Mouse (Mus musculus) thymus, postnatal 10 days (tissue): ENCODE measurements around the gene Snx18.

Experiments
- DNase-seq, 2 experiments: peaks; one replicate each; pipeline ENCODE4 v3.0.0; 2021; ENCODE audit warnings: low spot score in 2 of 2

Gene Snx18

DNA sequence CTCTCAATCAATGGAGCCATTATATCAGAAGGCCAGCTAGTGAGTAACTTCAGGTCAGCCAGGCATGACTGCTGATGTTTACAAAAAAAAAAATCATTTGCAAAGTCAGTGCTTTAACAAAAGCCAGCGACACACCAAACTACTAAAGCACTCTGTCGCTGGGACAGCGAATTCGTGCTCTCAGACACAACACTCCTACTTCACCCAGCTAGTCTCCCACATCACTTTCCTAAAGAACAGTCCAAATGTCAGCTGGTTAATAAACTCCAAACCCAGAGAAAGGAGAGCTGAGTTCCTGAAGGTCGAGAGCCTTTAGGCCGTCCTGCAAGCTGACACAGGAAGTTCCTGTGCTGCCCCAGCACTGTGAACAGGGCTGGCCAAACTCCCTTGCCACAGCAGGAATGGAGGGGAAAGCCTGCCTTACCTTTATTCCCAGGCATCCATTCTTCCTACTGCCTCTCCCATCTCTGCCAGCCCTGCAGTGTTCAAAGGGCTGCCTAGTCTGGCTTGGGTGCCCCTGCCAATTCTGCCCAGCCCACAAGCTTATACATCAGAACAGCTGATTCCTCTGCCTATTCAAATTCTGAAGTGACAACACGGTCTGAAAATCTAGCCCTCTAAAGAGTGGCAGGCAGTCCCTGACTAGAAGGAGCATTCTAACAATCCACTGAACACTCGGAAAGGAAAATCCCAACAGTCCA, 2.2 kb downstream of the Snx18 start:
- DNase-seq = no peak

DNA sequence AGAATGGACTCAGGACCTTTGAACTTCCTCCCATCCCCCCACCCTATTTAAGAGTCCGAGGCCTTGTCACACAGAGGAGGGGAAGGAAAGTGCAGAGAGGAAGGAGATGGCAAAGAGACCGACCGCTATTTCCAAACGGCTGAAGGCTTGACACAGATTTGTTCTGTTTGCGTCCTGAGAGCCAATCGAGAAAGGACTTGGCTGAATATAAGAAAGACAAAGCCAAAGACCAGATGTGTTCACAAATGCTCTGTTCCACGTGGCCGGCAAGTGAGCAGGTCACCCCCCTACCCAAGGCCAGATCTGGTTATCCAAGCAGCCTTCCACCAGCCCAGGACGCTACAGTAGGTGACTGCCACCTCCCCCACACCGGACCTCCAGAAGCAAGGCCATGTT, 2.8 kb downstream of the Snx18 start:
- DNase-seq = no peak

DNA sequence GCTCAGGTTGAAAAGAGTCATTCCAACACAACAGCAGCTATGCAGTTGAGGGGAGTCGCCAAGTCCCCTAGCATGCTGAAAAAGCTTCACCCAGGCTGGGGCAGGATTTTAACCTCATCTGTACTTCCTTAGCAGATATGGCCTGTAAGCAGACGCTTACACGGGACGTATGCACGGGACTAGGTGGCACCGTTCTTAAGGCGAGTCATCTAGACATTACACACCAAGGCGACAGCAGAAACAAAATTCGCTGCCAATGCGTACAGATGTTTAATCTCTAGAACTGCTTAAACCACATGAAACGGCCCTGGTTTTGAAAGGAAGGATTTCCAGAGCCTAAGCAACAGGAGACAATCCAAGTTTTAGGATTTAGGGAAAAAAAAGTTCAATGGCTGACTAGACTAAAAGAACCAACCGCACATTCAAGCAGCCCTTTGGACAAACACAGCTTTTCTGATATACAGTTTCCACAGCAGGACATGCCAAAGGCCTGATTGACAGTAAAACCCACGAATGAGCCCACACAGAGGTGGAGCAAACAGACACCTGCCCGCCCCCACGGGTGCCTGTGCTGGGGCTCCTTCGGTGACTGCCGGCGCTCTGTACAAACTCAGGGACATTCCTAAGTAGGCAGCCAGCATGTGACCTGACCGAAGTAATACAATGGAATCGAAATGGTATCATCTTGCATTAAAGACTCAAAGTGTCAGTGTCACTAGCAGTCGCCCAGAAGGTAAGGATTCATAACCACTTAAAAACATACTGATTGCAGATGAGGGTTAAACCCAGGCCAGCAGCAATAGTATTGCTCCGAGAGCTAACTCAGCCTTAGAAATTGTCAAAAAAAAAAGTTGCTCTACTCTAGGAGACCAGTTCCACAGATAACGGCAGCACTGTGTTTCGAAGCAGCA, 3.5 kb downstream of the Snx18 start:
- peak; percentile 84 to 92 for DNase-seq

DNA sequence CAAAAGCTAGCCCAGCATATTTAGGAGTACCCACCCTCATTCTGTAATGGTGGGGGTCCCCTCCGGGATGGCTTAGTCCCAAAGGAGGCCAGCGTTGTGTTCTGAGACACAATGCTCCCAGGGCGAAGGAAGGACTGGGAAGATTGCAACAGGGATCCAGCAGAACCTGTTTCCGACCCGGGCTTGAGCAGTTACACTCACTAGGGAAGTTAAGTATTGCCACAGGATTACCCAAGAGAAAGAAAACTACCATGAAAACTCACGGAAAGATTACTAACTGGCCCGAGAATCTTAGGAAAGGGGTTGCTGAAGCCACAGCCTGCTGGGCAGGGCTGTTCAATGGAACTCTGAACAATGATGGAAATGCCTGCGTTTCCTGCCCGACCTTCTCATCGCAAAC, 4.5 kb downstream of the Snx18 start:
- DNase-seq = no peak

DNA sequence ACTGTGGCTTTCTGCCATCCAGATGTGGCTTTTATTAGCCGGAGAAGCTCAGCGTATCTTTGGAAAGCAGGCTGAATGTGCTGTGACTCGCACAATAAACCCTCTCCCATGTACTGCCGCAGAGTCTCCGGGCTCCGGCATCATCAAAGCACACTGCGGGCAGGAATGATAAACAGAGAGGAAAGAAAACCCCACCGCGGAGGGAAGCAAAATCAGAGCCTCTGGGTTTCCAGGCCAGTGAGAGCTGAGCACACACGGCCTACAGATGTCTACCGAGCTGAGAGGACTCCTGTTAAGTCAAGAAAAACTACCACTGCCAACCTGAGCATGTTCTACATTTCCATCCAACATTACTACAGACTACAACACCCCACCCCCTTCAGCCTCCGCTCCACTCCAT, 5.0 kb downstream of the Snx18 start:
- DNase-seq = no peak

DNA sequence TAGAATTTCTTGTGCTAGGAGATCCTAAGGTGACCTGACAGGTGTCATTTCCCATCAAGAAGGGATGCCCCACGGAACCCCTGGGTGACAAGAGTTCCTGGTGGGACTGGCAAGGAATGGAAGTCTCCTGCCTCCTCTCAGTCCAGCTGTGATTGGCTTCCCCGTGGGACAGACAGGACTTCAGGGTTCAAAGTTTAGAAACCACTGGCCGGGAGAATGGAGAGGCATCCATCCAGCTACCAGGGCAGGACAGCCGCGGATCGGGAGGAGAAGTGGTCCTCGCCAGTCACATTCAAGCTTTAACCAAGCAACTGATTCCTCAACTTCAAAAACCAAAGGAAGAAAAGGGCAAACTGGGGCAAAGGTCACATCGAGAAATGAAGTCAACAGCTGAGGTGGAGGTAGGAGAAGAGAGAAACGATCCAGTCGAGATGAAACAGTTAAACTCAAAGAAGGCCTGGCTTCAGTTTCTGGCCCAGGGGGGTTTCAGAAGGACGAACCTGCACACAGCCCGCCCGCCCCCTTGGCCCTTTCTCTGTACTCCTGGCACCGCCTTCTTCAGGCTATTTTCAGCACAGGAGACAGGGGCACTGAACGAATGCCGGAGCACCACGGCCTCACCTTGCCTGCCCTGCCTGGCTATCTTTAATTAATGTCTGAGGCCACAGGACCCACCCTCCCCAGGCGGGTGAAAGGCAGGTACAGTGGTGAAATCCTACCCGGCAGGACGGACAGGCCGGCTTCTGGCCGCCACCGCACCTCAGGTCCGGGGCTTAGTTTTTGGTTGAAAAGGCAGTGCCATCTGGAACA, 6.0 kb downstream of the Snx18 start:
- DNase-seq = no peak

DNA sequence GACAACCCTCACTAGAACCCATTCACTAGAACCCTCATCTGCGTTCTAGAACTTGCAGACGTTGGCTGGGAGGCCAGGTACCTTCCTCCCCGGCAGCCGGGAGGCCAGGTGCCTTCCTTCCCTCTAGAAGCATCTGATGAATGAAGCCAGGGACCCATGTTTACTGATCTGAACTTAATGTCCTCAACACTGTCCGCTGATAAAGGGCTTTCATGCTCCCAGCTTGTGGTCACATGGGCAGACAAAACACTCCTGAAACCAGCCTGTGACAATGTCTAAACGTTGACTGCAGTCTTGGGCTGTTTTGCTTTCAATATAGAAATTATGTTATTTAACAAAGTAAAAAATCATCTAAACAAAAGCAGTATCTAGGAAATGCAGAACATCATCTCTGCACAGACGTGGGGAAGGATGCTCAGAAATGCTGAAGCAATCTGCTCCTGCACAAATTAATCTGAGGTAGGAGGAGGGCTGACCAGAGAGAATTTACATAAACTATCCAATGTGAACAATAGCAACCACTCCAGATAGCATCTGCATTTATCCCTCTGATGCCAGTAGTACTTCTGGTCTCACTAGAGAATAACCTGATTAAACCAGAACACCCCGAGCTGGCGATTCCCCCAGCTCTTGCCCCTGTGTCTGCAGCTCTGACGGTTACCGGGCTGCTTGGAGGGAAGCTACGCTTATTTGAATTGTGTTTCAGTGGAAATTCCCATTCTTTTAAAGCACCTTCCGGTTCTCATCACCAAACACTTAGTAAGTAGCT, 7.4 kb downstream of the Snx18 start:
- DNase-seq = no peak

DNA sequence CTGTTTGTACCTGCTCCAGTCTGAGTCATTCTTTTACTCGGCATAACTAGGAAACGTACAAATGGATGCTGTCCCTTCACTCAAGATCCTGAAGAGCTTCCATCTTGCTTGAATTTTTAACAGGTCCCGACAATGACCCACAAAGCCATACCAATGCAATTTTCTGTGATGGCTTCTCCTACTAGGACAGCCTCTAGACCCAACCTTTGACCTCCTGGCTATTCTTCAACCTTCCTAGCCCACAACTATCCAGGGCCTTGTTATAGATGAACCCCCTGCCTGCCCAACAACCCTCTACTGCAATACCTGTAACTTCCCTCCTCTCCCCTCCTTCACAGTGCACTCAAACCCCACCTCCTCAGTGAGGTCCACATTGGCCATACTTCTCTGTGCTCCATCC, 8.9 kb downstream of the Snx18 start:
- no peak for DNase-seq

DNA sequence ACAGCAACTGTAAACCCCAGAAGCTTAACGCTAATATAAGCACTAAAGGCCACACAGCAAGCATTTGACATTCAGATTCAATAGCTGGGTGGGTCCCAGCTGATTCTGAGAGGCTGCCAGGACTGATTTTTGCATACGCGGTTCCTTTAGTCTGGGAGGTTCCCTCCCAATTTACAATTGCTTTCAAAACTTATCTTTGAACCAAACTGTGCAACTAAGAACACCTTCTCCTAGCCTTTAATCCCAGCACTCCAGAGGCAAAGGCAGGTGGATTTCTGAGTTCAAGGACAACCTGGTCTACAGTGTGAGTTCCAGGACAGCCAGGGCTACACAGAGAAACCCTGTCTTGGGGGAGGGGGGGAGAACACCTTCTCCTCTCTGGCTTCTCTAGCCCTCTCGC, 10.5 kb downstream of the Snx18 start:
- no peak for DNase-seq

DNA sequence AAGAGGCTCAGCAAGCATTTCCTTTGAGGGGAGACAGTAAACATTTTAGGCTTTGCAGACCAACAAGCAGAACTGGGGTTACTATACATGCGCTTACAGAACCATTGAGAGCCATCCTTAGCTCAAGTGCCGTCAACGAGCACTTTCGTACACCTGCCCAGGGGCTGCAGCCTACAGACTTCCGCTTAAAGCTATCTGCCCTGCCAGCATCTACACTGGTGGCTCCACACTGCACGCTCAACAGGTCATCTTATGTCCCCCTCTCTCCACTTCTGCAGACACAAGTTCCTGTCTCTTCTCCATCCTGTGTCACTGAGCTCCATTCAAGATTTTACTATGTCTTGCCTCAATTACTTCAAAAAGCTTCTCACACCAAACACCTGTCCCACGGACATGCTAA, 11.0 kb downstream of the Snx18 start:
- no peak for DNase-seq

DNA sequence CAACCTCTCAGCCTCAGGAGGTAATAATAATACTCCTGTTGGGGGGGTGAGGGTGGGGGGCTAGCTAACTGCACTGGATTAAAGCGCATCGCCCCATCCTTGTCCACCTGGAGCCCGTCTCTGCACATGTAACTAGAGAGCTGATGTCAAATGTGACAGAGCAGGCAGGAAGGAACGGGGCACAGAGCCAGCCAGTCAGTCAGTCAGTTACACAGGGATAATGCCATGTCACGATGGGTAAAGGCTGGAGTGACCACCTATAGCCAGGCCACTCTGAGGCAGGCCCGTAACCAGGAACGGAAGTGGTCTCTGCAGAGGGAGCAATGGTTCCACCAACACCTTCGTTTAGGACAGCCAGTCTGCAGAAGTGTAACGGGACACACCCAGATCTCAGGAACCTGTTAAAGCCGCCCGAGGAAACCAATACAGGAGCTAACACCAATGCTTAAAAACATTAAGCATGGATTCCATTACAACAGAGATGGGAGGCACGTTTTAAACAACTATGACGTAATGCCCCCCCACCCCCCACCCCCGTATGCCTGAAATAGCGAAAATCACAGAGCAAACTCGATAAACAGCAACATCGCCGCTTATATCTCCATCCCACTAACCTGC, 11.5 kb downstream of the Snx18 start:
- DNase-seq = no peak

DNA sequence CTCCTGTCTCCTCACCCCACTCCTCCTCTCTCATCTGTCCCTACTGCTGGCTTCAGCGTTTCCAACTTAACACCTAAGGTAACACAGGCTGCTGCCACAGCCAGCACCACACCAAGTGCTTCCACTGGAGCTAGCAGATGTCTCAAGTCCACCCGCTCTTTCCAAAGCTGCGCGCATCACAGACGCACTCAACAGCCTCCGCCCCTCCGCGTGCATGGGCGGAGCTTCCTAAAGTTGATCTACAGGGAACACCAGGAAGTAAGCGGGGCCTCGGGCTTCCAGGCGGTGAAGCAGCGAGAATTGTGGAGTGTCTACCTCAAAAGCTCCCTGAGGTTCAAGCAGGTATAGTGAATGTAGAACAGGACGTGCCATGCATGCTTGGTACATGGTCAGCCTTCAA, 12.2 kb downstream of the Snx18 start:
- DNase-seq = no peak

DNA sequence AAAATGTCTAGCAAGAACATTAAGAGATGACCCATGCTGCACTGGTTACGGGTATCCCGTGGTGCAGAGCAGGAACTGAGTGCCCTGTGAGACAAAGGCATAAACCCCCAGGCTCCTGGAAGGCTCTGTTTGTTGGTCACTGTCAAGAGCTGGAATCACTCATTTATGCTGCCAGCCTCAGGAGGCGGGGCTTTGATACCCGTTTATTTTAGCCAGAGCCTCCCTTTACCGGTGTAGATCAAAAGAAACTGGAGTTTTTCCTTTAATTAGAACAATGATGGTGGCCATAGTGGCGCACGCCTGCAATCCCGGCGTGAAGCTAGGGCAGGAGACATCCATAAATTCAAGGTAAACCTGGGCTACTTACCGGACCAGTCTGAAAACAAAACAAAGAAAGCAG, 12.7 kb downstream of the Snx18 start:
- DNase-seq = no peak

DNA sequence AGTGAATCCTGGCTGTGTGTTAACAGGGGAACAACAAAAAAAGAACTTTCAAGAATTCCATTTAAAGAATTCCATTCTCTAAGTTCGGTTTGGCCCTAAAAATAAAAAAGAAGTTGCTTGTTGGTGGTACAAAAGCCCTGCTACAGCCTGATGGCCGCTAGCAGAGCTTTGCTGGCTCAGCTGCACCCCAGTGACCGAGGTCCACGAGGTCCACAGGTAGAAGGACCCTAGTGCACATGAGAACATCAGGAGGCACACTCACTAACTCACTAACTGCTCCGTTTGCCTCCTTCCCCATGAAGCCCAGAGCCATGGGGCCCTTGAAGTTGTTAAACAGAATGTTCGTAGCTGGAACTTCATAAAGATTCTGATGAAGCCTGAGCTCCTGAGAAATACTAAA, 14.0 kb downstream of the Snx18 start:
- no peak for DNase-seq

DNA sequence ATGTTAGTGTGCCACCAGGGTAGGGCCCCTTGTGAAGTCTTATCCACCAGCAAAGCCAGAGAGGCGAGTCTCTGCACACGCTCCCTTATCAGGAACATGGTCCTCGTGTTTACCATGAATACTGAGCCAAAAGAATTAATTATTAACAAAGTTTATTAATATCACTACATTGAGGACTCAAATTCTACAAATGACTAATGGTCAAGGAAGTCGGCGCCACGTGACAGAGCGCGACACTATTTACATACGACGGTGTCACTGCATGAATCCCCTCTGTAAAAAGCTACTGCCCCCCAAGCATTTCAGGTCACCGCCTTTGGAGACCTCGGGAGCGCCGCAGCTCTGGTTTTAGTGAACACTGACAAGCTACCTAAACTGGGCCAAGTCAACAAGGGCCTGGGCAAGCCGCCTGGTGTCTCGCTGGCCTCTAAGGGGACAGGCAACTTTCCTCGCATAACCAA, 15.5 kb downstream of the Snx18 start:
- no peak for DNase-seq

DNA sequence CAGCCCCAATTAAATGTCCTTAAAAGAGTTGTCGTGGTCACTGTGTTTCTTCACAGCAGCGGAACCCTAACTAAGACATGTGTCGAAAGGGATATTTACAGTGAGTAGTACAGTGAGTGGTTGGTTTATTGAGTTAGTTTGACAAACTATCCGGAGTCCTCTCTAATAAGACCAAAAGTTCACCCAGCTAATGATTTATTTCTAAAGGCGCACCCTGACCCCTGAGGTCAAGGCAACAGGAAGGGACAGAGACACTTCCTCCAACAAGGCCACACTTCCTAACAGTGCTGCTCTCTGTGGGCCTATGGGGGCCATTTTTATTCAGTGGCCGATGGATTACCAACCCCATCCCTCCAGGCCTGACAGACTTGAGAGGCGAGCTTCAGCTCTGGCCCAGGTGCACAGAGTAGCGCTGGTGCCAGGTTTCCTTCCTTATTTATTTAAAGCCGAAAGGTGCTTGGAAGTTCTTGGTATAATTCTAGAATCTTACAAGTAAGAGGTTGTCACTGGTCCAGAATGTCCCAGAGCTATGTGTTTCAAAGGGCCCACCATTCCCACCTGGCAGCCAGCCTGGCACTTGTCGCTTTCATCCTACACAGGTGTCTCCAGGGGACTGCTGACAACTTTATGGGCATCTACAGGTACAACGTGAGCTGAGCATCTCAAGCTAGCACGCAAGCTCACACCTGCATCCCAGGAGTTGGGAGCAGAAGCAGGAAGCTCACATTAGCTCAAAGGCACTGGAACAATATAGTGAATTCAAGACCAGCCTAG, 16.3 kb downstream of the Snx18 start:
- DNase-seq = no peak

DNA sequence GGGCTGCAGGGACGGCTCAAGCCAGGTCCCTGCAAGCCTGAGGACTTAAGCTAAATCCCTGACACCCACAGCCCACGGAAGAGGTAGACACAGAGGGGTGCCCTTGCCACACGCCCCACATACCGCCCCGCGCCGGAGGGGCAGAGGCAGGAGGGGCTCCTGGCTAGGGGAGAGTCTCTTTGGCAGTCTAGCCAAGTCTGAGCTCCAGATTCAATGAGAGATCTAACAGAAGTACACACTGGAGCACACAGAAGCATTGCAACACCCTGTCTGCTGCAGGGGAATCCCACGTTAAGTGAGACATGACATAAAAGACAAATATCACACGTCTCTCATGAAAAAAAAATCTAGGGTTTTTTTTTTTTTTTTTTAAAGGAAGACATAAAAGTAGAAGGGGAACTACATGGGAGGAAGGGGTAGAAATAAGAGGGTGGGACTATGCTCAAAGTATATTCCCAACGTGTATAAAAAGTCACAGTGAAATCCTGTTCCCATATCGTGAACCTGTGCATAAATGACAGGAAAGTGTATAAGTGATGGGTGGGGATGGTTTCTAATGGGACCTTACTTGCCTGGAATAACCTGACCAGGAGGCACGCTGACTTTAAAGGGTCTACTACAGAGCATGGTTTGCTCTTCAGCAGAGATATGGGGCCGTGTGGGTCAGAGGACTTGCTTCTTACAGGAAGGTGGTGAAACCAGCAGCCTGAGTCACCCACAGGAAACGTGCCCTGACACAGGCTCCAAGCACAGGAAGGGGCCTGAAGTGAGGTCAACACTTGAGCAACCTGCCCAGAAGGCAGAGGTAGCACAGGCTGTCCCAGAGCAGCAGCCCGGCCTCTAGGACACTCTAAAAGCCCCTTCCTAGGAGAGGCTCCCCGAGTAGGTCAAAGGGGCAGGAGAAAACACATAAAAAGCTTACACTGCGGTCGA, 17.6 kb downstream of the Snx18 start:
- no peak for DNase-seq

DNA sequence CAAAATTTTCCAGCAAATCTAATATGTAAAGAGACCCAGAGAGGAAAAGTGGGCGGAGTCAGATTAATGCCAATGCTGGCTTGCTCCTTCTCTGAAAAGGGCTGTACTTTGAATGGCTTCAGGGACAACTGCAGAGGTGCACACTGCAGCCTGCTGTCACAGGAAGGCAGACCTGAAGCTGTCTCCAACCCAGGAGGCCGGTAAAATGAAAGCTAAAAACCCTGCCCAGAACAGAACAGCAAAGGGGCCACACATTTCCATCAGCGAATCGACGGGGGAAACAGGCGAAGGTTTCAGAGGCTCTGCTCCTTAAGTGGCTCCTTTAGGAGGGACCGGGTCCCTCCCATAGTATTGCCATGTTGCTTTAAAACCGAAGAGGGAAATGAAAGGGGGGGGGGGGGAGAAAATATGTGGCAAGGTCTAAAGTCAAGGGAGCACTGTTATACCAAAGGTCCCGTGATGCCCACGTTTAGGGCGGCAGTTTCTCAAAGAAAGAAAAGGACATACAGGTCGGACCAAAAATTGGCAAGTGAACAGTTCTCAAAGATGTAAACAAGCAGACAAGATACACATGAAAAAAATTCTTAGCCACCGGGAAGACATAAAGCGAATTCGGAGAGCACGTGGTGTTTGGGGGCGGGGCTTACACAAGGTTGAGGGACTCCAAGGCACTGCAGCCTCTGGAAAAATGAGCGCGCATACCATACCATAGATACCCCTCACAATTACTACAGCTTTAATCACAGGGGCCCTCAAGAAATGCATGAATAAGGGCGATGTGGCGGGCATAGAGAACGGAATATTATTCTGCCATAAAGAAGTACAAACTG, 18.4 kb downstream of the Snx18 start:
- no peak for DNase-seq
